Mouse (Mus musculus): Measurements from ENCODE around the gene Rpl26.

Gene Rpl26

DNA sequence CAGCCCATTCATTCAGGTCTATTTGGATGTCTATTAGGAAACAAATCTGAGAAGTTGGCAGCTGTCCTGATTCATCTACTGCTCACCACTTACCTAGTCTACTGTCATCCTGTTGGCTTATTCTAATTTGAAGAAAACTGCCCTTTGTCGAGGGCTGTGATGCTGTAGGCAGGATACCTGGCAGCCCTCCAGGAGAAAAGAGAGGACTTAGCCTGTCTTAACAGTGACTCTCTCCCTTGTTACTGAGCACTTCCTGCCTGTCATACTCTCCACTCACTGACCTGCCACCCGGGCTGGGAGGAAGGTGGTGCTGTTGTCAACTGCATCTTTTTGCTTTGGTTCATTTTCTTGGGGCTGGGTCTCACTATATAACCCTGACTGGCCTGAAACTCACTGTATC, 10.8 kb upstream of the Rpl26 start:
- no peak for DNase-seq (ENCODE audit: low read depth, low spot score)

DNA sequence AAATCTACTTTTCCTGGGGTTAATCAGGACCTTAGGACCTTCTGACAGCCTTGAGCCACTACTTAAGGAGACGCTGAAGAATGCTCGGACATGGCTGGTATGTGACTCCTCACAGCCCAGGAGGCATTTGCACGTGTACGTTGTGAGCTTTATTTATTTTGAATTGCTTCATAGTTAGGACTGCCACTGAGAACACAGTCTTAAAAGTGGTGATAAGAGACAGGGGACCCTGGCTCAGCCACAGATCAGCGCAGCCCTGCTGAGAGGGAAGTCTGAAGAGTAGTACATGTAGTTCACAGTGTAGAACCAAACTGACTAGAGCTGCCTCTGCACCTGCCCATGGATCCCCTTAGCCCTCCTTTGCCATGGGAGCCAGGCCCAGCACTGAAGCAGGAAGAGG, 9.6 kb upstream of the Rpl26 start:
- DNase-seq (ENCODE audit: low read depth, low spot score): no peak

DNA sequence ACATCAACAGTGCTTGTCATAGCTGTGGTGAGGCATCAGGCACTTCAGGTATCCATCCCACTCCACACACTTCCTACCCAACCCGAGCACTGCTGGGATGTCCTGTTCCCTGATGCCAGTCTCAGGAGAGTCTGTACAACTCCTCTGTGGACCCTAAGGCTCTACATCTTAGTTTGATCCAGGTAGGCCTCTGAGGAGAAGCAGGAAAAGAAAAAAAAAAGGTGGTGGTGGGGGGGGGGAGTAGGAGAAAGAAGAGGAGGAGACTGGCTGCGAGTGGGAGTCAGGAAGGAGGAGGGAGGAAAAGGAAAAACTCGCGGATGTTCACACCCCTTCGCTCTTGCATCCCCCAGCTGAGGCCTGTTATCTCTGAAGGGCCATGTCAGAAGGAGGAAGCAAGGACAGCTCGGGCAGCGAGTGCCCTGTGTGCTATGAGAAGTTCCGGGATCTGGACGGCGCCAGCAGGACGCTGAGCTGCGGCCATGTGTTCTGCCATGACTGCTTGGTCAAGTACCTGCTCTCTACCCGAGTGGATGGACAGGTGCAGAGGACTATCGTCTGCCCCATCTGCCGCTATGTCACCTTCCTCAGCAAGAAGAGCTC, 9.1 kb upstream of the Rpl26 start:
- no peak for DNase-seq (ENCODE audit: low read depth, low spot score)

GRCm38 (mm10) chr11:68893911-68894464, 7.4 kb upstream of the Rpl26 start:
- no peak for DNase-seq (ENCODE audit: low read depth, low spot score)

- no peak for DNase-seq (ENCODE audit: low read depth, low spot score)
Measured at GRCm38 (mm10) chr11:68896247-68896646, 5.1 kb upstream of the Rpl26 start.

- no peak for DNase-seq (ENCODE audit: low read depth, low spot score)
Measured at GRCm38 (mm10) chr11:68897120-68897519, 4.3 kb upstream of the Rpl26 start.

DNA sequence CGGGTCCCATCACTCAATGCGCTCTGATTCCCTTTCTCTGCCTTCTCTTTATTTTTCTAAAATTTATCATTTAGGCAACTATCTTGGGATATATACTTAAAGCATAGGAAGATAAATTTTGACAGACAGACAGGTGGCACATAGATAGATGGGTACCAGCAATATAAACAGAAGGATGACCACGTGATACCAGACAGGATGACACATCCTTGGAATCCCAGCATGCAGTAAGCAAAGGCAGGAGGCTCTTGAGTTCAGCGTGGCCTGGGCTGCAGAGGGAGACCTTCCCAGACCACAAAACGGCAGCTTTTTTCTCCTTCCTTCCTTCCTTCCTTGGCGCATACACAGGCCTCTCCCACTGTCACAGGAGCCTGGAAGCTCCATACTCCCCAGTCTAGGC, 3.5 kb upstream of the Rpl26 start:
- no peak for DNase-seq (ENCODE audit: low read depth, low spot score)

DNA sequence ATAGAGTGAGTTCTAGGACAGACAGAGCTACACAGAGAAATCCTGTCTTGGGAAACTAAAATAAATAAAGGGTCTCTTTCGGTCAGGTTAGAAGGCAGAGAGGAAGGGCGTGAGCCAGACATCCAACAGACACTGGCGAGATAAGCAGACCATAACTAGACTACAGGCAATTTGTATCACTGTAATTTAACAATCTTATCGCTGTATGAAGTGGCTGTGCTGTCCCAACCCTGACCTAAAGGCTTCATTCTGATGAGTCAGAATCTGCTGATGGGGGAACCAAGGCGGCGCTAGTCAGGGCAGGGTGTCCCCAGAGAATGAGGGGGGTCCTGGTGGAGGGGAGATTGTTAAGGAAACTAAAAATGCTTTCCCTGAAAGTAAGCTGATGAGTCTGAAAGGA, 2.6 kb upstream of the Rpl26 start:
- DNase-seq (ENCODE audit: low read depth, low spot score): no peak

- DNase-seq (ENCODE audit: low read depth, low spot score): no peak
Measured at GRCm38 (mm10) chr11:68899815-68900214, 1.6 kb upstream of the Rpl26 start.

- no peak for DNase-seq (ENCODE audit: low read depth, low spot score)
Measured at GRCm38 (mm10) chr11:68900519-68901350, 648 bp upstream of the Rpl26 start.

DNA sequence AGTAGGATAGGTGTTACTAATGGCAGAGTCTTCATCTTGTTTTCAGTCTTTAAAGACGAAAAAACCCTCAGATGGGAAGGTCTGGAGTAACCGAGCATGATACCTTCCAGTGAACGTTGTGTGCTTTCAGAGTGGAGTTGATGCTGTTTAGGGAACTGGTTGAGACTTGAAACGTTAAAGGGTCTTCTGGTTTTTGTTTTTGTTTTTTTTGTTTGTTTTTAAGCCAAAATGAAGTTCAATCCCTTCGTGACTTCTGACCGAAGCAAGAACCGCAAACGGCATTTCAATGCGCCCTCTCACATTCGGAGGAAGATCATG, 623 bp downstream of the Rpl26 start:
- no peak for DNase-seq (ENCODE audit: low read depth, low spot score)

DNA sequence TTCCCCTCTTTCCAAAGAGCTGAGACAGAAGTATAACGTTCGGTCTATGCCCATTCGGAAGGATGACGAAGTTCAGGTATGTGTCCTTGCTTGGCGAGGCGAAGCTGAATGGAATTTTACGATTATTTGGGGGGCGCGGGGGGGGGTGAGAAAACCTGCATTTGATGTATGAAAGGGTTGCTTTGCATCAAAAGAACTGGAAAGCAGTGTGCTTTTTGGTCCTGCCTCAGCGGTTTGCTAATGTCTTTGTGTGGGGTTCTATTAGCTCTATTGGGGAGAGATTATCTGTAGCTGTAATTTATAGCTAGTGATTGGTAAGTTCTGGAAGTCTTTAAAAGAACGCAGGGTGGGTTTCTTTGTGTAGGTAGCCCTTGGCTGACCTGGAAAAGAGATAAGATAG, 984 bp downstream of the Rpl26 start:
- no peak for DNase-seq (ENCODE audit: low read depth, low spot score)

DNA sequence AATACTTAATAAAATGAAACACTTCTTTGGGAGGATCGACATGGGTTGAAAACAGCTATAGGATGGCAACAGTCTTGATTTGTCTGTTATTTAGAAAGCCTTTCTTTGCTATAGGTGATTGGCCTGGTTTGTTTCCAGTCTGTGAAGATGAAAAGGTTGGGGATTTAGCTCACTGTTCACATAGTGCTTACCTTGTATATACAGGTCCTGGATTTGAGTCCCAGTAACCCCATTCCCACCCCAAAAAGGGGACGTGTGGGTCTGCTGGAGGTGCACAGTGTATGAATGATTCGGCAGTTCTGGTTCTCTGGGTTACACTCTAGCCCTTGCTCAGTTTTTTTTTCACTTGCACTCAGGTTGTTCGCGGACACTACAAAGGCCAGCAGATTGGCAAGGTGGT, 1.4 kb downstream of the Rpl26 start:
- no peak for DNase-seq (ENCODE audit: low read depth, low spot score)

DNA sequence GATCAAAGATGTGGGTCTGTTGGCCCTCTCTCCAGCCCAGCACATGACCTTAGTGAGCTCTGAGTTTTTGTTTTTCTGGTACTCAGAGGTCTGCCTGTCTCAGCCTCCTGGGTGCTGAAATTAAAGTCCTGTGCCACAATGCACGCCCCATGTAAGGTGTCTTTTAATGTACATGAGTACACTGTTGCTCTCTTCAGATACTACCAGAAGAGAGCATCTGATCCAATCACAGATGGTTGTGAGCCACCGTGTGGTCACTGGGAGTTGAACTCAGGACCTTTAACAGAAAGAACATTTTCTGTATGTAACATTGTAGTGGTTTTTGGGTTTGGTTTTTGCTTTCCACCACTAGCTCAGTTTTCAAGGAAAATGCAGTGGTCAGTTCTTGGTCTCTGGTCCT, 2.4 kb downstream of the Rpl26 start:
- DNase-seq (ENCODE audit: low read depth, low spot score): no peak

DNA sequence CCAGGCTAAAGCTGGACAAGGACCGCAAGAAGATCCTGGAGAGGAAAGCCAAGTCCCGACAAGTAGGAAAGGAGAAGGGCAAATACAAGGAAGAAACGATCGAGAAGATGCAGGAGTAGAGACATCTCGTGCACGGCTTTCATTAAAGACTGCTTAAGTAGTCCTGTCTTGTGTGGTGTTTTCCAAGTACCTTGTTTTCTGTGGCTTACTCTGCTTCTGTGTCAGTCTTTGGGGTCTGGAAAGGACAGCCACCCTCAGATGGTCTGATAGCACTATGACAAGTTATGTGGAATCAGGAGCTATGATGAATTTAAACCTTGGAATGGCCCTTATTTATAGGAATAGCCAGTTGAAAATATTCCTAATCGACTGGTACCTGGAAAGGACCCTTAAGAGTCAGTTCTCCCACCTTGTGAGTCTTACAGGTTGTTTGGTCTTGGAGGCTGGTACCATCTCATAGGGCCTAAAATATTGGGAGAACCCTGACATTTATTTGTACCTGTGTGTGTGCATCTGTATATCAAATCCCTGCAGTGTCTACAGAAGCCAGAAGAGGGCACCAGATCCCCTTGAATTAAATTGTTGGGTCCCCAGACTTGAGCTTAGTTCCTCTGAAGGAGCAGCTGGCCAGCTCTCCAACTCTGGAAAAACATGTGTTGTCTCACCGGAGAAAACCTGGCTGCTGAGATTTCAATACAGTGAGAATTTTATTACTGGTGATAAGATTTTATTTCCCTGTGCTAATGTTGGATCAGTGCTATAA, 3.2 kb downstream of the Rpl26 start:
- DNase-seq (ENCODE audit: low read depth, low spot score): no peak

- DNase-seq (ENCODE audit: low read depth, low spot score): no peak
Measured at GRCm38 (mm10) chr11:68905138-68905531, 3.8 kb downstream of the Rpl26 start.

- no peak for DNase-seq (ENCODE audit: low read depth, low spot score)
Measured at GRCm38 (mm10) chr11:68905665-68906460, 4.5 kb downstream of the Rpl26 start.

DNA sequence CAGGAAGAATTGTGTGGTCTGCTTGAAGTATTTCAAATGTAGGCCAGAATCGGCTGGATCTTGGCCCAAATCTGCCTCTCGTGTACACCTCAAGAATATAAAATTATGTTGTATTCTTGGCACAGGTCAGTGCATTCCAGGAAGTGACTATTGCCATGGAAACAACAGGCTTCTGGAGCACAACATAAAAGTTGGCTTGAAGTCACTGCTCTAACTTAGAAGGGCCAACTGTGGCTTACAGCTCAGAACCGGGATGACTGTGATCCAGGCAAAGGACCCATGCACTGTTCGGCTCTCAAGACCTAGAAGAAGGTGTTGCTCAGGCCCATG, 5.0 kb downstream of the Rpl26 start:
- DNase-seq (ENCODE audit: low read depth, low spot score): no peak

- DNase-seq (ENCODE audit: low read depth, low spot score): no peak
Measured at GRCm38 (mm10) chr11:68907251-68907650, 5.9 kb downstream of the Rpl26 start.

- DNase-seq (ENCODE audit: low read depth, low spot score): no peak
Measured at GRCm38 (mm10) chr11:68908846-68909503, 7.6 kb downstream of the Rpl26 start.

- no peak for DNase-seq (ENCODE audit: low read depth, low spot score)
Measured at GRCm38 (mm10) chr11:68911531-68912177, 10.3 kb downstream of the Rpl26 start.

Data from brain, embryonic 18.5 days (tissue).